Mouse (Mus musculus): ENCODE measurements around the gene Trem2. TPM values are rescaled to one million over a fixed set of nuclear protein-coding genes. Genes with fewer than 3 reads are reported as not detected.

The Trem2 gene
- total RNA-seq (2021), result 1 to 10 TPM; 1.6 to 2.2 TPM
- long read RNA-seq, experiment 1, result 0 reads
- long read RNA-seq, experiment 2, partial matches to known transcripts, result 0 of 1 reads
- long read RNA-seq, experiment 2, other reads (novel, unspliced or antisense), result 0 of 1 reads

DNA sequence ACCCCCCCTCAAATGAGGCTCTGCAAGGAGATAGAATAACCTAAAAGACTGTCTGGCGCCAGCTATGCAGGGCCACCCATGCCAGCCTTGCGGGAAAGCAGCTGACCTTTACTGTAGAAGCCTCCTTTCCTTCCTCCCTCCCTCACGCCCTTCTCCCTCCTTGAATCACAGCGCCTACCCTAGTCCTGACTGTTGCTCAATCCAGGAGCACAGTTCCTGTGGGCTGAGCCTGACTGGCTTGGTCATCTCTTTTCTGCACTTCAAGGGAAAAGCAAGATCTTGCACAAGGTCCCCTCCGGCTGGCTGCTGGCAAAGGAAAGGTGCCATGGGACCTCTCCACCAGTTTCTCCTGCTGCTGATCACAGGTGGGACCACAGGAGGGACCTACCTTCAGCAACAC lies at the start of gene Trem2:
TSS of gene Trem2 (plus strand) at position 171 of the 400 bp plus-strand sequence.
- DNase-seq, result peak in 1 of 2 experiments; percentile 43

DNA sequence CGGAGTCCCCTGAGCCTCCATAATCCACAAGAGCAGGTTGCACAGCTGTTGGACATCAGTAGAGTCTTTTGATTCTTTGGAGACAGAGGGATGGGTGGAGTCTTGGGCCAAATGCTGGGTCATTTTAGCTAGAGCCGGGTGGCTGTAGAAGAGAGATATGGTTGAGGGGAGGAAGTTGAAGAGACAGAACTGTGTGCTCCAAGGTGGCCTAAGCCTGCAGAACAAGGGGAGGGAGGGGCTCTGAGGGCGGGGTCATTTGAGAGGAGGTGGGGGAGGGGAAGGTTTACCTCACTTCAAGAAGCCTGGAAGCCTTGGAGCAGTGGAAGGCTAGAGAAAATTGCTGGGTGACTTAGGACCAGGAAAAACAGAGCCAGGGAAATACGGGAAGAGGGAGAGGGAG lies 47.0 kb upstream of the Trem2 start, which contains the start of gene Treml2:
TSS of gene Treml2 (plus strand) at position 296 of the 400 bp plus-strand sequence.
- DNase-seq, result no peak

DNA sequence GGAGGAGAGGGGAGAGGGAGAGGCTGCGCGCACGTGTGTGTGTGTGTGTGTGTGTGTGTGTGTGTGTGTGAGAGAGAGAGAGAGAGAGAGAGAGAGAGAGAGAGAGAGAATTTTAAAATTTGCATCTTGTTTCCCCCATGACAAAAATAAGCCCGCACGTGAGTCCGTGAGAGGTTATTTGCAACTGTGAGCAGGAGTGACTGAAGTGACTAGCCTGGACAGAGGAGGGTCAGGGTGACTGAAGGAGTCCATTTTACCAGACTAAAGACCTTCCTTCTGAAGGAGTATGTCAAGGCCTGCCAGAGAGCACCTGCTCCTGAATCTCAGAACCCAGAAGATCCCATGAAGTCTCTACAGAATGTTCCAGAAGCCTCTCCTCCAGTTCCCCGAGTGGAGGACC lies 46.4 kb upstream of the Trem2 start:
- DNase-seq, result no peak

DNA sequence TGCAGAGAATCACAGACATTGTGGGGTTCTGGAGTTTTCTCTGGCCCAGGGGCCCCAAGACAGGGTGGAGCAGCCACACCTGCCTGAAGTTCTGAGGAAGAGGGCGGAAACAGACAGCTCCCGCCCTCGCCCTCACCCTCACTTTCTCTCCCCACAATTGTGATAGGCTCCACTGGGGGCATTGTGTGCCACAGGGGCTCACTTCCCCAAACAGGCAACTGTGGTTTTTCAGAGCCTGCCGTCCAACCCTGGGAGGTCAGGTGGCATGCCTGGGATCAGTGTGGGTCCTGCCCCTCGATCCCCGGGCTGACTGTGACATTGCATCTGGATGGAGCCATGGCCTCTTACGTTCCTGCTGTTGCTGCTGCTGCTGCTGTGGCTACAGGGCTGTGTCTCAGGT lies 46.0 kb upstream of the Trem2 start:
- DNase-seq, result peak in 1 of 2 experiments; percentile 9

DNA sequence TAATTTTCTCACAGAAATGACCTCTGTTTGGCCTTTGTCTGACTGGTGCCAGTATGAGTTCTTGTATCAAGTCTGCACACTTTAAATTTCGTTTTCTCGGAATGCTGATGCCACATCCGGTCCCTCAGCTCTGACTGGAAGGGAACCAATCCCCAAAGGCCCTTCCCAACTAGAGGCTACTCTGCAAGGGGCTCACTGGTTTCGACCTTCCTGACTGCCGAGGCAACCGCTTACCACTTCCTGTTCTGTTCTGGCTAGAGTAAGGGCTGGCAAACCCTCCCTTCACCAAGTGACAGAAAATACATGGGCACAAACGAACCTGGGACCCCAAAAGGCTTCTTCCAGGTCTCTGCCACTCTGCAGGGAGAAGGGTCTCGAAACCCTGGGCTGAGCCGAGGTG lies 45.3 kb upstream of the Trem2 start:
- DNase-seq, result peak in 1 of 2 experiments; percentile 18

DNA sequence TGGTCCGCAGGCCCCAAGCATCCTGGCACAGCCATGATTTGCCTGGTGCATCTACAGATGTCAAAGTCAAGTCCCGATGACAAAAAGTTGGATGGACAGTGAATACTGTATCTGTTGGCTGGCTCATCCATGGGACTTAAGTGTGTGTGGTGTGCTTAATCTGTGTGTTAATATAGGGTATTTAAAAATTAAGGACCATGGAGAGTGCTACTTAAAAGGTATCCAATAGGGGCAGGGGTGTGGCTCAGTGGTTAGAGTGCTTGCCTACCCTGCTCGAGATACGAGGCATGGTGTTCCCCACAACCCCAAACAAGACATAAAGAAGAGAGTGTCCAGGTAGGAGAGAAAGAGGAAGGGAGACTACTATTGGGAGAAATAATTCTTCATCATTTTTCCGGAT lies 44.4 kb upstream of the Trem2 start:
- DNase-seq, result no peak

DNA sequence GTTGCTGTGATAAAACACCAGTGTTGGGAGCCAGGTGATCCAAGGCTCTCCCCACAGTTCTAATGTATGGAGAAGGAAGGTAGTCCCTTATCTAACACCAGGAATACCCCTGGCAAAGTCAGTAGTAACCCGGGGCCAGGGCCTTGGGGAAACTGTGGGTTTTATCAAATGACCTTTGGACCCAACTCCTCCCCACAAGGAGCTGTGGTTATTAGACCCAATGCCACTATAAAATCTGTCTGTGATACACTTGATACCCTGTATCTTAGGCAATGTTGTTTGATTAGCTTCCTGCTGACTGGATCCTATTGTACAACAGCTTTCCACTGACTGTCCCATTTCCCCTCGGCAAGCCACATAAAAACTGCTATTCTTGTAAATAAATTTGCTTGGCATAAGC lies 34.1 kb upstream of the Trem2 start:
- DNase-seq, result no peak

DNA sequence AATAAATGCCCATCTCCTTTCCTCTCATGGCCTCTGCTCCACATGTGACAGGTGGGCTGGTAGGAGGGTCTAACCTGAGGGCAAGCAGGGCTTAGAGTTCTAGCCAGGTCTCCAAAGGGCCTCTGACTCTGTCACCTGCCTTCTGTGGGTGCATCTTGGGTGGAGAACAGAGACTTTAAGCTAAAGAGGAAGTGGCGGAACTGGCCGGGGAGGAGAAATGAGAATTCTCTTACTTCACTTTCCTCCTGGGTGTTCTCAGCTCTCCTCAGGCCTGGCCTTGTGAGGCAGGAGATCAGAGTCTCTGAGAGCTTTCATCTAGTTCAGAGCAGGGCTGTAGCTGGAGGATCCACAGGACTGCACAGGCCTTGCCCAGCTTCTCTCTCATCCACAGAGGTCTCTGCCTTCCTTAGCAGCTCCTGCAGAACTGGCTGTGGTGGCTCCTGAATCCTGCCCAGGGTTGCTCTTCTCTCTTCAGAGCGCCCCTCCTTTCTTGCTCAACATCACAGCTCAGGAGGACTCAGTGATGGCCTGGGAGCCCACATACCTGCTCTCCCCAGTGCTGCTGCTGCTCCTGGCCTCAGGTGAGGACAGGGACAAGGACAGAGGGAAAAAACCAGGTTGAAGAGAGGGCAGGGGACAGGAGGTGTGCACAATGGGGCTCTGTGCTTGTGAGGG lies 30.2 kb upstream of the Trem2 start, which contains the start of gene B430306N03Rik:
TSS of gene B430306N03Rik (plus strand) at position 237 of the 675 bp plus-strand sequence.
- peak in 1 of 2 experiments; percentile 15 for DNase-seq

DNA sequence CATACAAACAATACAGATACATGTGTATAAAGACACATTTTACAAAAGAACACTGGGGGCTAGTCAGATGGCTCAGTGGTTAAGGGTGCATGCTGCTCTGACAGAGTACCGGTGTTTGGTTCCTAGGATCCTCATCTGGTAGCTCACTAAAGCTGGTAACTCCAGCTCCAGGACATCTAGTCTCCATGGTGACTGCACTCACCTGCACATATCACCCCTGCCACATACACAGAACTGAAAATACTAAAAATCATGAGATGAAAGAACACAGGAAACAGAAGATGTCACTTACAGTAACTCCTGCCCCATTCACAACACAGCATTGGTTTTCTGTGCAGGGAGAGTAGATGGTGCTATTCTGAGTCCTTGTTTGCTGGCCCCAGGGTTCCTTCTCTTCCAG lies 27.5 kb upstream of the Trem2 start:
- DNase-seq, result no peak

DNA sequence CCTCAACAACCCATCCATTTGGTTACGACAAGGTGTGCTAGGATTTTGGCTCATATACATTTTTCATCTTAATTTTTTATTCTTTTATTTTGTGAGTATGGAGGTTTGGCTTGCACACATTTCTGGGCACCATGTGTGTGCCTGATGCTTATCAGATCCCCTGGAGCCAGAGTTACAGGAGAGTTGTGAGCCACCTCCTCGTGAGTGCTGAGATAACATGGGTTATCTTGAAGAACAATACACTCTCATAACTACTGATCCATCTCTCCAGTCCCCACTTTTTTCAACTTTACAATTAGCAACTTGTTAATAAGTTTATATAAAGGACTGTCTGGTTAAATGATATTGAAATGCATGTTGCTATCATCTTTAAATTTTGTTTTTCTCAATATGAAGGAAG lies 24.9 kb upstream of the Trem2 start:
- DNase-seq, result no peak

DNA sequence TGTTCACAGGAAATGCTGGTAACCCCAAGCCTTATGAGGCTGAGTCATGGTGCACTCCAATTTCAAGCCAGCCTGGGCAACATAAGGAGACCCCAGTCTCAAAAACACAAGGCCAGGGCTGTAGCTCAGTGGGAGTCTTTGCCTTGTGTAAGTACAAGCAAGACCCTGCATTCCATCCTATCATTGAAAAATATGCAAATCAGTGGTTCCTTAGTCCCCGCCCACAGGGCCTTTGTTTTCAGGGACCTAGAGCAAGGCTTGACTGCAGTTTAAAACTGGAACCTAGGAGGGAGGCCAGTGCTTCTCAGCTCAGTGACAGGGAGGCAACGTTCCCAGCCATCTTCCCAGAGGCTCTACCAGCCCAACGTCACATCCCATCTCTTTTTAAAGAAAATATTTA lies 23.0 kb upstream of the Trem2 start:
- DNase-seq, result no peak

DNA sequence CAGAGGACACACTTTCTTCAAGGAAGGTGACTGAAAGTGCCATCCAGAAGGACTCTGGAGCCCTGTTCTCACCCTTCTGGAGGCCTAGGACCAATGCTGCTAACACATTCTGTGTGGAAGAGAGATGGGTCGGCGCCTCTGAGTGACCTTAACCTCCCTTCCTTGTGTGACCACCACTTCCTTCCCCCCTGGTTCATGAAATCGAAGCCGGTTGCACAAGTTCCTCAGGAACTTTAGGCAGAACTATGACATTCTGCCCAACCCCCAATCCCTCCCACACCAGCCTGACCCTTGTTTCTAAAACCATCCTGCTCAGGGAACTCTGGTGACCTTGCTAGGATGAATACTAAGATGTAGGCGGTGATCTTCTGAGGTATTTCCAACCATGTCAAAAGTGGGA lies 21.9 kb upstream of the Trem2 start:
- DNase-seq, result peak in 1 of 2 experiments; percentile 26

DNA sequence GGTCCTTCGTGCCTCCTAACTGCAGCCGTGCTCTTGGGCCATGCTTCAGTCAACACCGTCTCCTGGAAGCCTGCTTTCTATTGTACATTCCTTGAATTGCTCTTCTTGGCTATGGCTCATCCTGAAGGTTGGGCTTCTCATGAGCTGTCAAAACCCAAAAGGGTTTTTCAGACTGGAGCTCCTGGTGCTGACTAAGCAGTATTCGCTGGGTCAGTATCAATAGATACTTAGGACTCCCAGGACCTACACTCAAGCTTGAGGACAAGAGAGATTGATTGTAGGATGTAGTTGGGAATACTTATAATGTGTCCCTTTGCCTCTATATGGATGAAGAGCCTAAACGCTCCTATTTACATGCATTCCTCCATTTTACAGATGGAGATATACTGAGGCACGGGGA lies 21.1 kb upstream of the Trem2 start:
- no peak for DNase-seq

DNA sequence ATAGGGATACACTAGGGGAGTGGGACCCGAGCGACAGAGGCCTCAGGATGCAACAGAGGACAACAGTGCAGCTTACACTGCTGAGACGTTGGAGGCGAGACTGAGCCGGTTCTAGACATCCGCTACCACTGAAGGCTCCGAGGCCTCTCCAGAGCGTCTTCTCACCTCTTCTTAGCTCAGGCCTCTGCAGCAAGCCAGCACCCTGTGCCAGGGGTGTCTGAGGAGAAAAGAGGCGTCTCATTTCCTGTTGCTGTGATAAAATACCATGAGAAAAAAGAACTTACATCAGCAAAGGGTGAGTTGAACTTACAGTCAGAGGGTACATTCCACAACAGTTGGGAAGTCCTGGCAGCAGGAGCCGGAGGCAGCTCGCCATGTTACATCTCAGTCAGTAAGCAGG lies 20.6 kb upstream of the Trem2 start:
- DNase-seq, result no peak

DNA sequence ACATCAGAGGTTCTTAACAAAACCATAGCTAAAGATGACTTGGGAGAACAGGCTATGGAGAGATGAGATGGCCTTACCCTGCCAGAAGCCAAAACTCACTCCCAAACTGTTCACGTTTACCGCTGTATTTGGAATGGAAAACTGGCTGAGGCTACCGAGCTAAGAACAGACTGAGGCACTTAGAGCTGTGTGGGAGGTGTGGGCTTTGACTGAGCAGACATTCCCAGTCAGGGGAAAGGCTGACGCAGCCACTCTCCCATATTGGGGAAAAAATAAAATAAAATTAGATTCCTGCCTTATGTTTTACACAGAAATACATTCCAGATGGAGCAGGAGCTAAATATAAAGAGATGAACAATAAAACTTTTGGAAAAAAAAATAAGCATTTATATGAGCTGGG lies 19.5 kb upstream of the Trem2 start:
- no peak for DNase-seq

DNA sequence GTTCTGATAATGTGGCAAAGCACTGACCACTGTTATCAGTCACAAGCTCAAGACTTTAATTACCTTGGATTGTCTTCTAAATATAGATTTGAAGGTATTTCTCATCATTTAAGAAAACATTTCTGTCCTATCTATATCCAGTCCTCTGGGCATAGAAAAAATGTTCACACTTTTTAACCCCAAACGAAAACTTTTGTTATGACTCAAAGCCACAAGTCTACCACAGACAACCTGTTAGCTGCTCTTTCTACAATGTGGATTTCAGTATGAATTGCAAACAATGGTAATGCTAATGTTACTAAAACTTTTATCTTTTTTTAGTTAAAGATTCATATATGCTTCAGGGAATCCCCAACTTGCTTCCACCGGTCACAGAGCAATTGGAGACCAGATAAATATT lies 13.7 kb upstream of the Trem2 start:
- DNase-seq, result no peak

DNA sequence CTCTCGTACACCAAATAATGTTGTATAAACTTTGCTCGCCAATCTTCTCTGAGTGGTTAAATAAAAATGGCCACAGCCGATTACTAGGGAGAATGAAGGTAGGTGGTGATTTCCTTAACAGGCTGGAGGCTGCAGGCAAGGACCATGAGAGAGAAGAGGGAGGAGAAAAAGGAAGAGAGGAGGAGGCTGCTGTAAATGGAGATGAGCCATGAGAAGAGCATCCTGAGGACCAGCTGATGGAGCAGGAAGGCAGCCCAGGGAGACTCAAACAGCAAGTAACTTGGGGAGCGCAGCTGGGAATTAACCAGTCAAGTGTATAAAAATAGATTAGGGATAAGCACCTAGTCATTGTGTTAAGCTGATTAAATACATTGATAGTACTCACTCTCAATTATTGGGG lies 12.0 kb upstream of the Trem2 start:
- DNase-seq, result no peak

DNA sequence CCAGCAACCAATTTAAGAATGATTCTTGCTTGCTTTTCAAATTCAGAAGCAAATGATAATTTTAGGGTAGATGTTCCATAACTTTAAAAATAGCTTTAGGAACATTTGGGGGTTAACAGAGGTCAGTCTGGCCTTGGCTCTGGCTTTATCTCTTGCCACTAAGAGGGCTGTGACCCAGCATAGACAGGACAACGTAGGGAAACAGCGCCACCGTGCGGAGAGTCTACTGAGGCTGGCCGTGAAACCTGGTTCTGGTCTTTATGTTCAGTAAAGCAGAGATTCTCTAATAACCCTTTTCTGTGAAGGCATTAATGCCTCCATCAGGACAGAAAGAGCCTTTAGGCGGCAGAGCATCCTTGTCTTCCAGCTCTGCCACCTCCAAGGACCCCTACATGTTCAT lies 9.3 kb upstream of the Trem2 start:
- peak; percentile 82 to 93 for DNase-seq

DNA sequence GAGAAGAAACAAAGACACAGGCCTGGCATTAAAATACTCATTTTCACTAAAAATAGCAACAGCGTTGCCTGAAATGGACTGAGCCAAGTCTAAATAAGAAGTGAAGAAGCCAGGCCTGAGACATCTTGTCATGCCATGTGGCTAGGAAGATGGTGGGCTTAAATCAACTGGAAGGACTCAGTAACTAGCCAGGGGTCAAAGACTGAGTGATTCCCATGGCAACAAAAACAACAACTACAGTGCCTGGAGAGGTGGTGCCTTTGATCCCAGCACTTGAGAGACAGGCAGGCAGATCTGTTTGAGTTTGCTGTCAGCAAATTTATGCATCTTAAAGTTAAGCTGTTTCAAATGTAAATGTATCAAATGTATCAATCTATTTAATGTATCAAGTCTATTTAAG lies 5.9 kb upstream of the Trem2 start:
- DNase-seq, result no peak

DNA sequence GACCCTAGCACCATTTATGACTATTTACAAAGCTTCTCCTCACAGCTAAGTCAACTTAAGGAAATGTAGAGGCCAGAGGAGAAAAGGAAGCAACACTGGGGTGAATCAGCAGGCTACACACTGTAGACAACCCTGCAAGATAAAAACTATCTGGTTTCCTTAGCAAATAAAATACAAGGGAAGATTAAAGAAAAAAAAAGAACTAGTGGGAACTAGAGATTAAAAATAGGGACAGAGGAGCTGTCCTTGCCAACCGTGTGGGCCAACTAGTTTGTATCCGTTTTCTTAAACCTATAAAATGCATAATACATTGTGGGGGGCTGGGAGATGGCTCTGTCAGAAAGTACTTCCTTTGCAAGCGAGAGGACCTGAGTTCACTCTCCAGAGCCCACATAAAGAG lies 4.3 kb upstream of the Trem2 start:
- DNase-seq, result no peak

DNA sequence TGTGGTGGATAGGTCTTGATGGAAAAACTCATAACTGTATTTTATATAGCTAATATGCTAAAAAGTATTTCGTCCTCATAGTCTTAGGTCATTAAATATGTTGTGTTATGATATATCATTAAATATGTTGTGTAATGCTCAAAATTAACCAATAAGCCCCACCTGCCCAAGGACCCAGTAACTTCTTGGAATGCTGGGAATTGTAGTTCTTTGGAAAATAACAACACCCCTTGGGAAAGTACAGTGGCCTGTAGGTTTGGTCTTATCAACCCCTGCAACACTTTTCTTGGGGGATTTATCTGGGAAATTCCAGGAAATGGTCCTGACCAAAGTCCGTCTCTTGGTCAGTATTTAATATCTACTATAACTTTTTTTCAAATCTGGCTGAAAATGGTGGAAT lies 3.1 kb upstream of the Trem2 start:
- no peak for DNase-seq

DNA sequence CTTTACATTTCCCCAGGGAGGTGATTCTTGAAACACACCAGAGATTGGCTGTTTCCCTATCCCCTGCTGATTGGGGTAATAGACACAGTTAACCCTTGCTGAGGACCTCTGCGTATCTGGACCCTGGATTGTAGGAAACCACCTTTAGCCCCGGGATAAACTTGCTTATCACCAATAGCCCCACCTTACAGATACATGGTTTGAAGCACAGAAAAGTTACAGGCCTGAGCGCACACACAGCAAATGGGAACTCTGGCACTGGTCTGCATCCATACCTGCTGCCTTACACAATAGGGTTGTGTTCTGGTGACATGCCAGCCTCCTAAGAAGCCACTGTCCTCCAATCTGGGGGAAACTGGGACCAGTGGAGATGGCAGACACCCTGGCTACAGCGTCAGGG lies 377 bp upstream of the Trem2 start:
- DNase-seq, result no peak

DNA sequence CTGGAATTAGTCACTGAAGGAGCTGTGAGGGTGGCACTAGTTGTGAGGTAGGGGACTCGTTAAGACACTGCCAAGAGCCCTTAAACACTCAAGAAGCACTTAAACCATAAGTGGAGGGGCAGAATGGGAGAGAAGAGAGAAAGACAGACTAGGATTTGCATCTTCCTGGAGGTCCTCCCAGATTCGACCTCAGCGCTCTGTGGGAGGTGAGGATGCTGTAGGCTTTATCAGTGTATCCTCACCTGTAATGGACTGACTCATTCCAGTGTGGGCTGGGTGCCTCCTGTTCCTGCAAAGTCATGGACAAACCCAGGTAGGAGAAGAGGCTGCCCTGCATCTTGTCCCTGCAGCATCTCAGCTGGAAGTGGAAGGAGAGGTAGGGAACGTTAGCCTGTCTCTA lies 633 bp downstream of the Trem2 start:
- no peak for DNase-seq

DNA sequence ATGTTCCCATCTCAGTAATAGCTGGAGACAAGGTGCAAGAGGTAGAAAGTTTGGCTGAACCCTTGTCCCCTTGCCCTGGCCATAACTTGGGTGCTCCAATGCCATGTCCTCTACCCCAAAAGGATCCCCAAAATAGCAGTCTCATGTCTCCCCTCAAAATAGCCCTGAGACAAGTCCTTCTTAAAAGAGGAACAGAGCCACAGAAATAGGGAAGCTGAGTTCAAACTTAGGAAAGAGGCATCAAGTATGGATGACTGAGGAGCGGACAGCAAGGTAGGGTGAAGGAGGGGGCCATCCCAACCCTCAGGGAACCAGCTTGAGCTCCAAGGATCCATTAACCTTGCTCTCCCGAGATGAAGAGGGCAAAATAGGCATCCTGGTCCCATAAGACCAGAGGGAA lies 1.1 kb downstream of the Trem2 start:
- no peak for DNase-seq
